Mouse (Mus musculus) kidney, postnatal 4 days (tissue): ENCODE results near the gene Nploc4.
"Not testable (repeated sequence)": the region's sequence is repeated elsewhere in the genome, so short reads cannot be mapped to it uniquely, and the experiment has no call there.

Experiments used
- DNase-seq, 2 experiments: peaks; one replicate each; pipeline ENCODE4 v3.0.0; 2021; ENCODE audit warnings: mixed read lengths in 2 of 2

Gene Nploc4

DNA sequence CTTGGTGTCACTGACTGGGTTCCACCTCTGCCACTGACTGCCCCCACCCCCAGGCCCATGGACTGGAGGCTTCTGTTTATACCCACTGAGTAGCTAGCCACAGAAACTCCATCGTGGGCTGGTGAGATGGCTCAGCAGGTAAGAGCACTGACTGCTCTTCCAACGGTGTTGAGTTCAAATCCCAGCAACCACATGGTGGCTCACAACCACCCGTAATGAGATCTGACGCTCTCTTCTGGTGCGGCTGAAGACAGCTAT, 85.5 kb downstream of the Nploc4 start:
- DNase-seq, result not testable (repeated sequence)

DNA sequence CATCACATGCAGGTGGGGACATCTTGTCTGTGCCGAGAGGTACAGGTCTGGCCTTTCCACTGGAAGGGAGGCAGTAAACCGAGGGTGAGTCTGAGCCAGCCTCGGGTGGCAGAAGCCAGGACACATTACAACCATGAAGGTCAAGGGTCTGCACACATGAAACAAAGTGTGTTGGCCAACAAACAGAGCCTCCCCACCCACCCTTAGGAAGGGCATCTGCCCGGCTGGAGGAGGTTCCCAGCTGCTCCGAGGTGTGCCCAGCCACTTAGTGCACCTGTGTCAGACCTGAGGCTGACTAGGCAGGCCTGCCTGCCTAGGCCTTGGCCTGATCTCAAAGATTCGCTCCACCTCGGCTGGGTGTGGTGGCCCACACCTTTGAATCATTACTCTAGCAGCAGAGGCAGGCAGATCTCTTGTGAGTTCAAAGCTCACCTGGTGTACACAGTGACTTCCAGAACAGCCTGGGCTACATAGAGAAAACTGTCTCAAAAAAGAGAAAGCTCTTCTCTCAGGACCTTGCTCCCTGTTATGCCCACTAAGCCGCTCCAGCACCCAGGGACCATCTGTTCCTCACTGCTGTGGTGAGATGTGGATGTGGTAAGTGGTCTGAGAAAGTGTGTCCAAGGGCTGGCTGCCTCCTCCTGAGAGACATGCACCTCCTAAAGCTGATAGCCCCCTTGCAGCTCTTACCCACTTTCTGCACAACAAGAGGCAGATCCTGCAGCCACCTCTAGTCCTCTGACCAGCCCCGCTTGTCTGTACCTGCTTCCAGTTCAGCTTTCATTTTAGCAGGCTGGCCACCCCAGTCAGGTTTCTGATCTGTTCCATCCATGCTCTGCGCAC, 86.0 kb downstream of the Nploc4 start:
- DNase-seq, result peak in 1 of 2 experiments; percentile 36

- peak; percentile 55 to 69 for DNase-seq
Observed at GRCm38 (mm10) chr11:120350711-120351110, 86.8 kb downstream of the Nploc4 start.

GRCm38 (mm10) chr11:120349986-120350702, 87.4 kb downstream of the Nploc4 start:
- peak; percentile 94 to 96 for DNase-seq

GRCm38 (mm10) chr11:120349371-120349985, 88.0 kb downstream of the Nploc4 start:
- peak; percentile 62 to 75 for DNase-seq

GRCm38 (mm10) chr11:120348684-120349370, 88.7 kb downstream of the Nploc4 start:
- DNase-seq, result peak; percentile 71 to 82

DNA sequence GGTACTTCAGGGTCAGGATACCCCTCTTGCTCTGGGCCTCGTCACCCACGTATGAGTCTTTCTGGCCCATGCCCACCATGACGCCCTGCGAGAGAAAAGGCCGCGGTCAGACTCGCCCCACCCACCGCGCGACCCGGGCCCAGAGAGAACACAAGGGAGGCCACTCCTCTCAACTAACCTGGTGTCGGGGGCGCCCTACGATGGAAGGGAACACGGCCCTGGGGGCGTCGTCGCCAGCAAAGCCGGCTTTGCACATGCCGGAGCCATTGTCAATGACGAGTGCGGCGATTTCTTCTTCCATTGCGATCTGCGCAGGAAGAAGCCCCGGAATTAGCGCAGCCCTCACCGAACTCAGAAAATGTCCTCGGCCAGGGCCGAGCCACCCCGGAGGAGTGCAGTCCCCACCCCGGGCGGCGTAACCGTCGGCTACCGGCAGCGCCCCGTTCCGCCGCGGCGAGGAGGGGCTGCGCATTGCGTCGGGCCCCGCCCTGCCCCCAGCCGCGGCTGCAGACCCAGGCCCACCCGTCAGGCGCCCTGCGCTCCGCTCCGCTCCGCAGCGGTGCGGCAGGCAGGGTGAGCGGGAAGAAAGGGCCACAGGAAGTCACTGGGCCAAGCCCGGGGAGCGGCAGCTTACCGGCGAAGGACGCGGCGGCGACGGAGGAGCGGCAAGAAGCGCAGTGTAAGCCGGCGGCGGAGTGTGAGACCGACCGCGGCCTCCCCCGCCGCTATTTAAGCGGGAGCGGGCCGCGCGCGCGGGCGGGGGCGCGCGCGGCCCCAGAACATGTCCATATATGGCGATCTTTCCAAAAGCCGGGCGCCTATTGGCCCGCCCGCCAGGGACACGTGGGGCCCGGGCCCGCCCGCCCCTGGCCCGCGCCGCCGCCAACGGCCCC, 89.5 kb downstream of the Nploc4 start, which contains the start of gene Actg1:
Gene Actg1, minus strand, starts transcription at position 752 of the 893 bp plus-strand sequence.
- DNase-seq, result peak; percentile 88 to 94

- peak; percentile 22 to 33 for DNase-seq
Observed at GRCm38 (mm10) chr11:120347301-120347700, 90.2 kb downstream of the Nploc4 start.

DNA sequence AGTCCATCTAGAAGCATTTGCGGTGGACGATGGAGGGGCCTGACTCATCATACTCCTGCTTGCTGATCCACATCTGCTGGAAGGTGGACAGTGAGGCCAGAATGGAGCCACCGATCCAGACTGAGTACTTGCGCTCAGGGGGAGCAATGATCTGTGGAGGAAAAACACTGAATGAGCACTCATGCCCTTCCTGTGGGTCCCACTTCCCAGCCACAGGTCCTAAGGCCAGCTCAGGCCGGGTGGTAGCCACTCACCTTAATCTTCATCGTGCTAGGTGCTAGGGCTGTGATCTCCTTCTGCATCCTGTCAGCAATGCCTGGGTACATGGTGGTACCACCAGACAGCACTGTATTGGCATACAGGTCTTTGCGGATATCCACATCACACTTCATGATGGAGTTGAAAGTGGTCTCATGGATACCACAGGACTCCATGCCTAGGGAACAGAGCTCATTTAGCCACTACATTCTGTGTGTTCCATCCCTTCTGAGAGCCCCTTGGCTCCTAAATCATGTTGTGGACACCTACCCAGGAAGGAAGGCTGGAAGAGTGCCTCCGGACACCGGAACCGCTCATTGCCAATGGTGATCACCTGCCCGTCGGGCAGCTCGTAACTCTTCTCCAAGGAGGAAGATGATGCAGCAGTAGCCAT, 91.0 kb downstream of the Nploc4 start:
- DNase-seq, result peak; percentile 6 to 21

DNA sequence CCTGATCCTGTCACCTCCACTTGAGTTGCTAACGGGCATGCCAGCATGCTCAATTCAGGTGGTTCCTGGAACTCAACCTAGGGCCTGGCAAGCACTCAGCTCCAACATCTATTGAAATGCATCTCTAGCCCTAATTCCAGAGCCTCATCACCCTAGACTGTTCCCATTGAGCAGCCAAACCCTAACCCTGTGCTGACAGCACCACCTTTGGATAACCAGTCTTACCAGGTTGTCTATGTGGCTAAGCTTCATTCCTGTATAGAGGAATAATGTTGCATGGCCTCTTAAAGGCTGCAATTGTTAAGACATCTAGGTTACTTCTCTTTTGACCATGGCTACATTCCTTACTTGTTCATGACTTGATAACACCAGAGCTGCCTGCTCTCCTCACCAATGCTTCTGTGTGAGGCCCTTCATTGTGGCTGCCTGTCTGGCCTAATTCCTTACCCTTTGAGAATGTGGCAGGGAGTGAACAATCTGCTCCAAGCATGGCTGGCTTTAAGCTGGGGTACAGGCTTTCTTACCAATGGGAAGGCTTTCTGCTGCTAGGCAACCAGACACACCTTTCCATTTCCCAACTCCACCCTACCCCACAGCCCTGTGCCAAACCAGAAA, 92.3 kb downstream of the Nploc4 start:
- peak in 1 of 2 experiments; percentile 19 for DNase-seq

DNA sequence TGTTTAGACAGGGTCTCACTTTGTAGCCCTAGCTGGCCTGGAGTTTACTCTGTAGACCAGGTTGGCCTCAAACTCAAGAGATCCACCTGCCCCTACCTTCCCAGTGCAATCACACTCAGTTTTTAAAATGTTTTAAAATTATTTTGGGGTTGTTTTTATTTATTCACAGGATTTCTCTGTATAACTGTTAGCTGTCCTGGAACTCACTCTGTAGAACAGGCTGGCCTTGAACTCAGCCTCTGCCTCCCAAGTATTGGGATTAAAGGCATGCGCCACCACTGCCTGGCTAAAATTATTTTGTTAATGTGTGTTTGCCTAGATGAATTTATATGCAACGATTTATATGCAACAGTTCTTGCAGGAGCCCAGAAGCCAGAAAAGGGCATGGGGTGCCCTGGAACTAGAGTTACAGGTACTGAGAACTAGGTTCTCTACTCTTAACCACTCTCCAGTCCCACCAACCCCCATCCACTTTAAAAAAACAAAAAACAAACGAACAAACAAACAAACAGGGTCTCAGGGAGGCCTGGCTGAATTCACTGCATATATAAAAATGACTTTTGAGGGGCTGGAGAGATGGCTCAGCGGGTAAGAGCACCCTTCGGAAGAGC, 93.1 kb downstream of the Nploc4 start:
- peak in 1 of 2 experiments; percentile 22 for DNase-seq

GRCm38 (mm10) chr11:120343519-120344309, 93.8 kb downstream of the Nploc4 start:
- peak in 1 of 2 experiments; percentile 46 for DNase-seq

DNA sequence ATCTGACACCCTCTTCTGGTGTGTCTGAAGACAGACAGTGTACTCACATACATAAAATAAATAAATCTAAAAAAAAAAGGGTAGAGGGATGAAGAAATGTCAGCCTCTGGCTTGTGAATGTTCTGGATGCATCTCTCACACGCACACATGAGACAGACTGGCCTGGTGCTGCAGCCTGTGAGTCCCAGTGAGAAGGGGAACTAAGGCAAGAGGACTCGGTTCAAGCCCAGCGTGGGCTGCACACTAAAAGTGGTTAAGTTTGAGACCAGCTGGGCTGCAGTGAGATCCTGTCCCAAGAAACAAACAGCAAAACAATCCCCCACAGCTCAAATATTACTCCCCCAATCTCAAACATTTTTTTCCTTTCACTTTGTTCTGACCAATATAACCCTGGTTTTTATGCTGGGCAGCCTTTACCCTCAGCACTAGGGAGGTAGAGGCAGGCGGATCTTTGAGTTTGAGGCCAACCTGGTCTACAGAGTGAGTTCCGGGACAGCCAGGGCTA, 94.8 kb downstream of the Nploc4 start:
- peak in 1 of 2 experiments; percentile 1 for DNase-seq

GRCm38 (mm10) chr11:120341661-120342060, 95.8 kb downstream of the Nploc4 start:
- DNase-seq, result no peak

DNA sequence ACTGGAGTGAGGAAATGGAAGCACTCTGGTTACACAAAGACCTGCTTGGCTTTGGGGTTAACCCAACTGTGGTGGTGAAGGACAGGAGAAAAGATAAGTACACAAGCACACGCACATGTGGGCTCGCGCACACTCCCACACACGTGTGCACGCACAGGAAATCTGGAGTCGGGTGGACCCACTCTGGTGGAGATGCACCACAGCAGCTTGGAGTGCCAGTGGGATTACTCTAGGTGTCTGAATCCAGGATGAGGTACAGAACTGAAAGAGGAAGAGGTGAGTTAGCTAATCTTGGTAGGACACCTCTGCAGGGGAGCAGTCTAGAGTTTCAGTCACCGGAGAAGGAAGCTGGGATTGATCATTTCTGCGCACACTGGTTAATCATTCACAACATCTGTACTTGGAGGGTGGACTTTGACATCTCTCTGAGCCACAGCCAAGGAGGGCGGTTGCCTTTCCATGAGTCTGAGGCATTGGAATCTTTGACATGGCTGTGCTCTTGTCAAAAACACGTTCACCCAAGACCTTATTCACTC, 97.5 kb downstream of the Nploc4 start:
- DNase-seq, result peak in 1 of 2 experiments; percentile 59

- peak in 1 of 2 experiments; percentile 4 for DNase-seq
Observed at GRCm38 (mm10) chr11:120338786-120339185, 98.7 kb downstream of the Nploc4 start.

GRCm38 (mm10) chr11:120337447-120337846, 100.1 kb downstream of the Nploc4 start:
- peak in 1 of 2 experiments; percentile 1 for DNase-seq

DNA sequence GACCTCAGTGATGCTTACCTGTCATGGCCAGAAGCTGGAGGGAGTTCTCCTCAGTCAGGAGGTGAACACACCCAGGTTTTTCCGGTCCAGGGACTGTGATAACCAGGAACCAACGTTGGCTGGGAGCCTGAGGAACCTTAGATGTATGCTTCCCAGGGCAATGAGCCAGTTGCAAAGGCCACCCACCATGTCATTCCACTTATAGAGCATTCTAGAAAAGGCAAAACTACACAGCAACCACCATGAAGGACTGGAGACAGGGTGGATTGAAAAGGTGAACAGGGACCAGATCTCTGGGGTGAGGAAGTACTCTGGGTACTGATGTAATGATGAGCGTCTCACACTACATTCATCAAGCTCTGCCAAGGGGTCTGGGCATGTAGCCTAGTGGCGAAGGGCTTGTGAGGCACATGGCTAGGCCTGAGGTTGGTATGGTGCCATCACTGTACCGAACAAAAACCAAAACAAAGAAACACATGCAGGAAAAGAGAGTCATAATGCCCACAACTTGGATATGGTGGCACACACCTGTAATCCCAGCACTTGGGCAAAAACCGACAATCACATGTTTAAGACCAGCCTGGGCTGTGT, 102.0 kb downstream of the Nploc4 start:
- DNase-seq, result peak in 1 of 2 experiments; percentile 1
